Mouse (Mus musculus) ES-Bruce4 (cell line): ENCODE measurements around the gene Zfp184.

Experiments used
- CTCF ChIP-seq: IDR thresholded peaks from one replicate; pipeline ENCODE4 v1.8.1; 2011; ENCODE audit warnings: low read depth, low read length
- EP300 ChIP-seq: IDR thresholded peaks from 2 replicates; pipeline ENCODE4 v1.6.1; 2011; ENCODE audit warnings: low read depth, low read length; ENCODE audit not compliant: insufficient read depth

- no peak for TF ChIP-seq CTCF
- TF ChIP-seq EP300 = no peak
Measured at GRCm38 (mm10) chr13:21916056-21916455, 28.8 kb upstream of the Zfp184 start.
